Mouse (Mus musculus) heart, postnatal 0 days (tissue): ENCODE data around the gene Runx2.

Experiments
- CTCF ChIP-seq: IDR thresholded peaks from 2 replicates; pipeline ENCODE4 v1.5.1; 2016; ENCODE audit warnings: antibody characterized with exemption, control low read depth, low read depth
- EP300 ChIP-seq: IDR thresholded peaks from 2 replicates; pipeline ENCODE4 v1.6.1; 2016; ENCODE audit warnings: antibody characterized with exemption, low read depth

GRCm38 (mm10) chr17:44724255-44724654 is 90.3 kb downstream of the Runx2 start:
- TF ChIP-seq CTCF (no peak), EP300 (no peak)
